Mouse (Mus musculus) MEL (cell line): ENCODE measurements at regions not wholly inside any gene's neighbourhood (a gene's known extent, or its start where the extent isn't known, plus 50 kb on each side); places are given as distances from the start of the nearest gene placed in this dataset.

Experiments
- CTCF ChIP-seq, 3 experiments: IDR thresholded peaks in 2 of 3; conservative IDR thresholded peaks in 1 of 3; 2 replicates each; pipeline ENCODE4 v1.5.1; 2011 to 2012; ENCODE audit warnings: low read length in 3 of 3, low read depth in 2 of 3, mild to moderate bottlenecking in 2 of 3, improper control_type of control experiment in 1 of 3, inconsistent platforms in 1 of 3, mixed read lengths in 1 of 3, moderate library complexity in 1 of 3; ENCODE audit not compliant: control insufficient read depth in 1 of 3, insufficient read depth in 1 of 3, poor library complexity in 1 of 3, severe bottlenecking in 1 of 3
- E2F4 ChIP-seq: IDR thresholded peaks from 2 replicates; pipeline ENCODE4 v1.6.1; 2011; ENCODE audit warnings: low read depth, low read length, improper control_type of control experiment, borderline replicate concordance
- EP300 ChIP-seq, 2 experiments: IDR thresholded peaks; 2 replicates each; pipeline ENCODE4 v1.6.1; 2011; ENCODE audit warnings: improper control_type of control experiment in 2 of 2, low read length in 2 of 2, low read depth in 1 of 2, mild to moderate bottlenecking in 1 of 2
- GABPA ChIP-seq: IDR thresholded peaks from 2 replicates; pipeline ENCODE4 v1.6.1; 2012; ENCODE audit warnings: low read depth, mild to moderate bottlenecking, inconsistent platforms, low read length, improper control_type of control experiment, moderate library complexity
- MAFK ChIP-seq: IDR thresholded peaks from 2 replicates; pipeline ENCODE4 v1.6.1; 2011; ENCODE audit warnings: low read depth, mild to moderate bottlenecking, low read length, improper control_type of control experiment, borderline replicate concordance
- MAX ChIP-seq: IDR thresholded peaks from 2 replicates; pipeline ENCODE4 v1.6.1; 2011; ENCODE audit warnings: low read length, improper control_type of control experiment
- MEF2A ChIP-seq: IDR thresholded peaks from 2 replicates; pipeline ENCODE4 v1.6.1; 2014; ENCODE audit warnings: low read depth, mild to moderate bottlenecking, inconsistent platforms, low read length, improper control_type of control experiment; ENCODE audit not compliant: poor library complexity, insufficient replicate concordance, severe bottlenecking; ENCODE audit errors: extremely low read depth
- MYC ChIP-seq: IDR thresholded peaks from 2 replicates; pipeline ENCODE4 v1.6.1; 2011; ENCODE audit warnings: low read depth, mild to moderate bottlenecking, low read length, improper control_type of control experiment, moderate library complexity
- POLR2A ChIP-seq, 2 experiments: IDR thresholded peaks; 2 replicates each; pipeline ENCODE4 v1.6.1; 2011 to 2012; ENCODE audit warnings: low read length in 2 of 2, mild to moderate bottlenecking in 2 of 2, control low read depth in 1 of 2, improper control_type of control experiment in 1 of 2, low read depth in 1 of 2, moderate library complexity in 1 of 2; ENCODE audit not compliant: control insufficient read depth in 1 of 2, insufficient read depth in 1 of 2, poor library complexity in 1 of 2
- SIN3A ChIP-seq: IDR thresholded peaks from 2 replicates; pipeline ENCODE4 v1.6.1; 2012; ENCODE audit warnings: low read length, improper control_type of control experiment, inconsistent platforms
- TBP ChIP-seq: IDR thresholded peaks from 2 replicates; pipeline ENCODE4 v1.8.0; 2011; ENCODE audit warnings: low read depth, low read length, improper control_type of control experiment
- TCF12 ChIP-seq: IDR thresholded peaks from 2 replicates; pipeline ENCODE4 v1.6.1; 2014; ENCODE audit warnings: low read depth, mild to moderate bottlenecking, inconsistent platforms, low read length, improper control_type of control experiment, moderate library complexity
- ZNF384 ChIP-seq: IDR thresholded peaks from 2 replicates; pipeline ENCODE4 v1.6.1; 2012; ENCODE audit warnings: low read depth, mild to moderate bottlenecking, inconsistent platforms, low read length, improper control_type of control experiment

- TF ChIP-seq GABPA (no peak), CTCF (IDR thresholded peaks at IDR 0.05 in 2 of 3, conservative IDR thresholded peaks at IDR 0.05 in 1 of 3; ENCODE audit: control insufficient read depth in 1 of 3, insufficient read depth in 1 of 3, low read depth in 2 of 3, low read length in 3 of 3, poor library complexity in 1 of 3, severe bottlenecking in 1 of 3) (no peak), SIN3A (no peak), E2F4 (no peak), POLR2A (IDR thresholded peaks at IDR 0.05; ENCODE audit: control insufficient read depth in 1 of 2, insufficient read depth in 1 of 2, low read depth in 1 of 2, low read length in 2 of 2, poor library complexity in 1 of 2) (no peak), TBP (no peak), MEF2A (no peak), MYC (no peak), MAX (no peak), TCF12 (no peak), EP300 (IDR thresholded peaks at IDR 0.05; ENCODE audit: low read depth in 1 of 2, low read length in 2 of 2) (no peak), ZNF384 (no peak), MAFK (no peak)
Observed at GRCm38 (mm10) chr16:31543499-31544170, 119.6 kb upstream of the Dlg1 start.
